Mouse (Mus musculus): ENCODE measurements at regions not wholly inside any gene's neighbourhood (a gene's known extent, or its start where the extent isn't known, plus 50 kb on each side); places are given as distances from the start of the nearest gene placed in this dataset.

GRCm38 (mm10) chr3:40118551-40118950 lies 412.5 kb upstream of the Intu start:
- Histone ChIP-seq H3K27ac (replicated peaks) (no peak overlapping the region), H3K36me3 (no peaks in the 10 kb centered on the region), H3K9me3 (replicated peaks) (no peaks in the 10 kb centered on the region), H3K9ac (replicated peaks) (no peak overlapping the region), H3K27me3 (replicated peaks) (no peaks in the 10 kb centered on the region), H3K4me3 (replicated peaks) (no peak overlapping the region), H3K4me1 (peaks cover 14% of the 10 kb centered on the region), H3K4me2 (no peak overlapping the region)
- 77% methylated on average over 3 of the region's 3 CpGs for WGBS
- ATAC-seq (ENCODE audit: low FRiP score): no peak

GRCm38 (mm10) chr3:40119462-40119861 lies 411.6 kb upstream of the Intu start:
- Histone ChIP-seq H3K27ac (replicated peaks) (no peak overlapping the region), H3K9me3 (replicated peaks) (no peaks in the 10 kb centered on the region), H3K27me3 (replicated peaks) (no peaks in the 10 kb centered on the region), H3K9ac (replicated peaks) (no peak overlapping the region), H3K4me2 (no peak overlapping the region), H3K4me3 (replicated peaks) (no peak overlapping the region), H3K4me1 (peaks cover 14% of the 10 kb centered on the region), H3K36me3 (no peaks in the 10 kb centered on the region)
- ATAC-seq (ENCODE audit: low FRiP score): peak; percentile 39; the same call in 1 of the 2 replicates
- 22% methylated on average over 1 of the region's 1 CpGs for WGBS

- Histone ChIP-seq H3K9ac (replicated peaks) (no peak overlapping the region), H3K4me2 (no peak overlapping the region), H3K4me3 (replicated peaks) (no peak overlapping the region), H3K9me3 (replicated peaks) (no peaks in the 10 kb centered on the region), H3K4me1 (peaks cover 14% of the 10 kb centered on the region), H3K27me3 (replicated peaks) (no peaks in the 10 kb centered on the region), H3K27ac (replicated peaks) (no peak overlapping the region), H3K36me3 (no peaks in the 10 kb centered on the region)
- ATAC-seq (ENCODE audit: low FRiP score): peak; percentile 74
- 20% methylated on average over 4 of the region's 4 CpGs for WGBS
These were observed 410.7 kb upstream of the Intu start for GRCm38 (mm10) chr3:40120298-40120875.

- Histone ChIP-seq H3K27me3 (replicated peaks) (no peaks in the 10 kb centered on the region), H3K4me2 (no peak overlapping the region), H3K4me1 (peaks cover 14% of the 10 kb centered on the region), H3K9me3 (replicated peaks) (no peaks in the 10 kb centered on the region), H3K36me3 (no peaks in the 10 kb centered on the region), H3K27ac (replicated peaks) (no peak overlapping the region), H3K4me3 (replicated peaks) (no peak overlapping the region), H3K9ac (replicated peaks) (no peak overlapping the region)
- 40% methylated on average over 9 of the region's 9 CpGs for WGBS
- ATAC-seq (ENCODE audit: low FRiP score): no peak
These were observed 407.4 kb upstream of the Intu start for GRCm38 (mm10) chr3:40123558-40124236.

DNA sequence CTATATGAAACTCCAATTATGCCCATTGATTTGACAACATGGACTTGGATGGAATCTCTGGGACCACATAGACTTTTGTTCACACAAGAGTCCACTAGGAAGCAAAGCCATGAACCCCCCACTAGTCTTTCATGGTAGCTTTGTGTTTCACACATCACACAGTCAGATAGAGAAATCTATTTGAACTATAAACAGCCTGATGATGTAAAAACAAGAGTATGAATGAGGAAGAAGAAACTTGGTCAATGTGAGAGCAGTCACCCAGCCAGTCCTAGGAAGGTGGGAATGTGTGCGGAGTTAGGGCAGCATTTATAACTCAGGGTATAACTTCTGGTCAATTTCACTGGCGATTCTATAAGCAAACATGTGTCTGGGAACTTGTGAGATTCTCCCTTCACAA lies 404.2 kb upstream of the Intu start:
- no peaks in the 10 kb centered on the region for H3K9me3 ChIP-seq (replicated peaks)
- no peaks in the 10 kb centered on the region for H3K27me3 ChIP-seq (replicated peaks)
- no peak overlapping the region for H3K4me3 ChIP-seq (replicated peaks)
- H3K27ac ChIP-seq (replicated peaks): no peak overlapping the region
- WGBS: 89% methylated on average over 2 of the region's 2 CpGs
- no peak overlapping the region for H3K9ac ChIP-seq (replicated peaks)
- no peaks in the 10 kb centered on the region for H3K36me3 ChIP-seq
- no peaks in the 10 kb centered on the region for H3K4me1 ChIP-seq
- no peak overlapping the region for H3K4me2 ChIP-seq
- no peak for ATAC-seq (ENCODE audit: low FRiP score)

- no peak overlapping the region for H3K4me2 ChIP-seq
- WGBS: 83% methylated on average over 8 of the region's 8 CpGs
These were observed 400.1 kb upstream of the Intu start for GRCm38 (mm10) chr3:40130858-40131584.

DNA sequence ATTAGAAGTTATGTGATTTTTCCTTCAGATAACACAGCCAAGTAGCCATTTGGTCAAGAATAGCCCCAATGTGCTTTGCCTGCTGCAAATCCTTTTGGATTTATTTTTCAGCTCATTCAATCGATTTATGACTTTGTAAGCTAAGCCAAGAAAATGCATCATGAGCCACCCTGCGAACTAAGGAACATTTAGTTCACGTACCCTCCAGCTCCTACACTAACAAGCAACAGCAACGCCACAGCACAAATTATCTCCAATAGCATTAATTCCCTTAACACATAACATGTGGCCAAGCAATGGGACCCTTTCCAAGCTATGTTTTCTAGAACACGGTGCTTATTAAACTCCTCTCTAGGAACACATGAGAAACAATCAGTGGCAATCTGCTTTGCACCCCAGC lies 392.4 kb upstream of the Intu start:
- Histone ChIP-seq H3K27me3 (replicated peaks) (no peaks in the 10 kb centered on the region), H3K4me2 (no peak overlapping the region), H3K27ac (replicated peaks) (no peak overlapping the region), H3K36me3 (no peaks in the 10 kb centered on the region), H3K4me3 (replicated peaks) (no peak overlapping the region), H3K9me3 (replicated peaks) (no peaks in the 10 kb centered on the region), H3K4me1 (no peaks in the 10 kb centered on the region), H3K9ac (replicated peaks) (no peak overlapping the region)
- WGBS: 74% methylated on average over 5 of the region's 5 CpGs
- no peak for ATAC-seq (ENCODE audit: low FRiP score)

More at GRCm38 (mm10) chr3:40130858-40131584, 400.1 kb upstream of the Intu start:
- Histone ChIP-seq H3K9ac (replicated peaks) (no peak overlapping the region), H3K4me3 (replicated peaks) (no peak overlapping the region), H3K9me3 (replicated peaks) (no peaks in the 10 kb centered on the region), H3K36me3 (no peaks in the 10 kb centered on the region), H3K4me1 (no peaks in the 10 kb centered on the region), H3K27me3 (replicated peaks) (no peaks in the 10 kb centered on the region), H3K27ac (replicated peaks) (no peak overlapping the region)
- ATAC-seq (ENCODE audit: low FRiP score): no peak

DNA sequence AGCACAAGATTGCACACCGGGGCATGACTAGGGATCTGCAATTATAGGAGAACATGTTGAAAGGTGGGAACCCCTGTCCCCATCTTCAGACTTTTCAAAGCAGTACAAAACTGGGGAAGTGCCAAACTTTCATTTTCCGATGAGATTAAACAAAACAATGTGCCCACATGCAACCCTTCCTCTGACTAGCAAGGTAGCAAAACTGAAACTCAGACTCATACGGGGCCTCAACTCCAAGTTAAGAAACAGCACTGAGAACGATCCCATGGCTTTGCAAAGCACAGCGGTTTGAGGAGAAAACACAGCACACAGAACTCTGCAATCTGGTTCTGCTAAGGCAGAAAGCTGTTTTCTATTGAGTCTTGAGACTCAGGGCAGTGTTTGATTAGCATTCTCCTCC lies 388.9 kb upstream of the Intu start:
- Histone ChIP-seq H3K9ac (replicated peaks) (no peak overlapping the region), H3K9me3 (replicated peaks) (no peaks in the 10 kb centered on the region), H3K27me3 (replicated peaks) (no peaks in the 10 kb centered on the region), H3K36me3 (no peaks in the 10 kb centered on the region), H3K27ac (replicated peaks) (no peak overlapping the region), H3K4me1 (no peaks in the 10 kb centered on the region), H3K4me2 (no peak overlapping the region), H3K4me3 (replicated peaks) (no peak overlapping the region)
- no peak for ATAC-seq (ENCODE audit: low FRiP score)
- WGBS: 92% methylated on average over 5 of the region's 5 CpGs

GRCm38 (mm10) chr3:40158631-40159030 lies 372.5 kb upstream of the Intu start:
- H3K36me3 ChIP-seq: no peaks in the 10 kb centered on the region
- no peak overlapping the region for H3K4me3 ChIP-seq (replicated peaks)
- no peaks in the 10 kb centered on the region for H3K27me3 ChIP-seq (replicated peaks)
- H3K4me2 ChIP-seq: no peak overlapping the region
- H3K9me3 ChIP-seq (replicated peaks): no peaks in the 10 kb centered on the region
- no peak overlapping the region for H3K27ac ChIP-seq (replicated peaks)
- 83% methylated on average over 6 of the region's 6 CpGs for WGBS
- H3K9ac ChIP-seq (replicated peaks): no peak overlapping the region
- no peaks in the 10 kb centered on the region for H3K4me1 ChIP-seq
- ATAC-seq (ENCODE audit: low FRiP score): no peak

DNA sequence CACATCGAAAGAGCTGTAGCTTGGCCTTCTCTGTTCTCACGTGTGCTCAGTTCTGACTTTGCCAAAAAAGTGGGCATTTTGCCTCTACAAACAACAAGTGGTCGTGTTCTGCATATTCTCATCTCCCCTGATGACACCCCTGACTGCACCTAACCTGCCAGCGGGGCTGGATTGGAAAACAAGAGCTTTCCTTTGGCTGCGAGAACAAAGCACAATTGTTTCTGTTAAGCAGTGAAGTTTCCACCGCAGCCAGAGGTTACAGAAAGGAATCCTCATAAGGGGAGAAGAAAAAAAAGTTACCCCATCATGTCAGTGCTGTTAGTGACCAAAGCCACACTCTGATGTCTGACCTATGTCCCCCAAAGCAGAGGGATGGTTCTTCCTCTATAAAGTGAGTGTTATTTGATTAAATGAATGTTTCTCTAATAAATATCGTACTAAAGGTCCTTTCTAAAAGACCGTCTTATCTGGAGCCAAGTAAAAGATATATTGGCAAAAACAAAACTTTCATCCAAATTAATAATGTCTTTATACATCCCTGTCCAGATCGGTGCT lies 371.4 kb upstream of the Intu start:
- no peaks in the 10 kb centered on the region for H3K9me3 ChIP-seq (replicated peaks)
- H3K36me3 ChIP-seq: no peaks in the 10 kb centered on the region
- H3K4me3 ChIP-seq (replicated peaks): no peak overlapping the region
- no peak overlapping the region for H3K27ac ChIP-seq (replicated peaks)
- no peak overlapping the region for H3K4me2 ChIP-seq
- no peak for ATAC-seq (ENCODE audit: low FRiP score)
- 71% methylated on average over 9 of the region's 9 CpGs for WGBS
- no peaks in the 10 kb centered on the region for H3K4me1 ChIP-seq
- H3K27me3 ChIP-seq (replicated peaks): no peaks in the 10 kb centered on the region
- H3K9ac ChIP-seq (replicated peaks): no peak overlapping the region

- ATAC-seq (ENCODE audit: low FRiP score): no peak
- no peak overlapping the region for H3K4me2 ChIP-seq
- no peak overlapping the region for H3K9ac ChIP-seq (replicated peaks)
- H3K27ac ChIP-seq (replicated peaks): no peak overlapping the region
- H3K36me3 ChIP-seq: no peaks in the 10 kb centered on the region
- 92% methylated on average over 1 of the region's 1 CpGs for WGBS
- H3K4me3 ChIP-seq (replicated peaks): no peak overlapping the region
- no peaks in the 10 kb centered on the region for H3K4me1 ChIP-seq
- H3K27me3 ChIP-seq (replicated peaks): no peaks in the 10 kb centered on the region
- H3K9me3 ChIP-seq (replicated peaks): no peaks in the 10 kb centered on the region
These were observed 366.9 kb upstream of the Intu start for GRCm38 (mm10) chr3:40164181-40164580.
